Mouse (Mus musculus) erythroblast, embryonic 14.5 days (primary cell): ENCODE data around the gene Mark1.

Source experiments
- GATA1 ChIP-seq: IDR thresholded peaks from 2 replicates; pipeline ENCODE4 v1.6.1; 2012; ENCODE audit warnings: low read length, inconsistent platforms, mixed read lengths
- TAL1 ChIP-seq: IDR thresholded peaks from 3 replicates; pipeline ENCODE4 v1.6.1; 2012; ENCODE audit warnings: low read length, inconsistent platforms, mixed read lengths

DNA sequence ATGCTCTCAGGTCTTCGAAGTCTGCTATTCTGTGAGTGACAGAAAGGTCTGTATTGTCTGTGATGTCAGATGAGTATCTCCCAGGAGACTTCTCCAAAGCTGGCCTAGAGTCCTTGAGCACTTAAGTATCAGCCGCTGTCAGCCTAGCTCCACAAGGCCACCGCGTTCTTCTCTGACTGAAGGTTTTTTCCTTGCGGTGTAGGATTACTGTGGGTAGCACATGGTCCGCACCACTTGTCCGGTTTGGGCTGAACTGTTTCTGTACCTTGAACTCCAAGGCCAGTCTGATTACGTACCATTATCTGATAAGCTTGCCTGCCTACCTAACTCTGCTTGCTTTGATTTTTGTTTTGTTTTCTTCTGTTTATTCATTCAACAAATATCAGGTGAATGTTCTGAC lies 47.1 kb upstream of the Mark1 start:
- no peak for TF ChIP-seq GATA1
- no peak for TF ChIP-seq TAL1
